Mouse (Mus musculus) MEL (cell line): ENCODE measurements around the gene Abca3. TPM values are rescaled to one million over a fixed set of nuclear protein-coding genes. Genes with fewer than 3 reads are reported as not detected.

Experiments
- DNase-seq: peaks from one replicate; pipeline ENCODE4 v3.0.0; 2011; ENCODE audit warnings: low read depth, low spot score
- H3K27ac ChIP-seq: 2 replicates; pipeline ENCODE4 v1.5.1; 2012; ENCODE audit warnings: low read depth, mild to moderate bottlenecking, control low read depth, low read length, moderate library complexity; ENCODE audit not compliant: control insufficient read depth
- H3K27me3 ChIP-seq, 2 experiments: fragments of 150-350 bp in 1 of 2; sonication (generic) in 1 of 2; 2 replicates each; pipeline ENCODE4 v1.6.1; 2012; ENCODE audit warnings: low read length in 2 of 2, mild to moderate bottlenecking in 2 of 2, improper control_type of control experiment in 1 of 2, moderate library complexity in 1 of 2; ENCODE audit not compliant: insufficient read depth in 2 of 2, control insufficient read depth in 1 of 2
- H3K36me3 ChIP-seq, 2 experiments: 2 replicates each; pipeline ENCODE4 v1.6.1; 2012 to 2014; ENCODE audit warnings: low read length in 2 of 2, improper control_type of control experiment in 1 of 2, inconsistent platforms in 1 of 2, mild to moderate bottlenecking in 1 of 2; ENCODE audit not compliant: insufficient read depth in 2 of 2, control insufficient read depth in 1 of 2
- H3K4me1 ChIP-seq, 2 experiments: fragments of 150-350 bp in 1 of 2; sonication (generic) in 1 of 2; 2 replicates each; pipeline ENCODE4 v1.6.1; 2012; ENCODE audit warnings: low read length in 2 of 2, improper control_type of control experiment in 1 of 2, mild to moderate bottlenecking in 1 of 2; ENCODE audit not compliant: insufficient read depth in 2 of 2, control insufficient read depth in 1 of 2
- H3K4me3 ChIP-seq, 2 experiments: fragments of 150-350 bp in 1 of 2; sonication (generic) in 1 of 2; 2 replicates each; pipeline ENCODE4 v1.5.1; 2012; ENCODE audit warnings: low read depth in 2 of 2, low read length in 2 of 2, mild to moderate bottlenecking in 2 of 2, moderate library complexity in 2 of 2, control low read depth in 1 of 2, improper control_type of control experiment in 1 of 2; ENCODE audit not compliant: control insufficient read depth in 1 of 2, insufficient read depth in 1 of 2
- H3K79me2 ChIP-seq: 2 replicates; pipeline ENCODE4 v1.6.1; 2012; ENCODE audit warnings: mild to moderate bottlenecking, low read length, moderate library complexity; ENCODE audit not compliant: control insufficient read depth, poor library complexity, insufficient read depth
- H3K9ac ChIP-seq: 2 replicates; pipeline ENCODE4 v1.6.1; 2012; ENCODE audit warnings: low read depth, mild to moderate bottlenecking, control low read depth, low read length, moderate library complexity; ENCODE audit not compliant: control insufficient read depth, poor library complexity, severe bottlenecking
- H3K9me3 ChIP-seq: fragments of 150-350 bp; sonication (generic); replicated peaks from 2 replicates; pipeline ENCODE4 v1.6.1; 2012; ENCODE audit warnings: mild to moderate bottlenecking, low read length, improper control_type of control experiment, moderate library complexity; ENCODE audit not compliant: insufficient read depth
- BHLHE40 ChIP-seq: IDR thresholded peaks from 2 replicates; pipeline ENCODE4 v1.6.1; 2012; ENCODE audit warnings: low read depth, mild to moderate bottlenecking, inconsistent platforms, low read length, improper control_type of control experiment, borderline replicate concordance
- CHD1 ChIP-seq: IDR thresholded peaks from 2 replicates; pipeline ENCODE4 v1.6.1; 2012; ENCODE audit warnings: low read depth, mild to moderate bottlenecking, inconsistent platforms, low read length, improper control_type of control experiment
- CTCF ChIP-seq, 3 experiments: IDR thresholded peaks in 2 of 3; conservative IDR thresholded peaks in 1 of 3; 2 replicates each; pipeline ENCODE4 v1.5.1; 2011 to 2012; ENCODE audit warnings: low read length in 3 of 3, low read depth in 2 of 3, mild to moderate bottlenecking in 2 of 3, improper control_type of control experiment in 1 of 3, inconsistent platforms in 1 of 3, mixed read lengths in 1 of 3, moderate library complexity in 1 of 3; ENCODE audit not compliant: control insufficient read depth in 1 of 3, insufficient read depth in 1 of 3, poor library complexity in 1 of 3, severe bottlenecking in 1 of 3
- EP300 ChIP-seq, 2 experiments: IDR thresholded peaks; 2 replicates each; pipeline ENCODE4 v1.6.1; 2011; ENCODE audit warnings: improper control_type of control experiment in 2 of 2, low read length in 2 of 2, low read depth in 1 of 2, mild to moderate bottlenecking in 1 of 2
- ETS1 ChIP-seq: IDR thresholded peaks from 2 replicates; pipeline ENCODE4 v1.6.1; 2012; ENCODE audit warnings: low read depth, mild to moderate bottlenecking, inconsistent platforms, low read length, improper control_type of control experiment, moderate library complexity
- GABPA ChIP-seq: IDR thresholded peaks from 2 replicates; pipeline ENCODE4 v1.6.1; 2012; ENCODE audit warnings: low read depth, mild to moderate bottlenecking, inconsistent platforms, low read length, improper control_type of control experiment, moderate library complexity
- MAX ChIP-seq: IDR thresholded peaks from 2 replicates; pipeline ENCODE4 v1.6.1; 2011; ENCODE audit warnings: low read length, improper control_type of control experiment
- MXI1 ChIP-seq: IDR thresholded peaks from 2 replicates; pipeline ENCODE4 v1.6.1; 2011; ENCODE audit warnings: mild to moderate bottlenecking, low read depth, low read length, improper control_type of control experiment
- MYC ChIP-seq: IDR thresholded peaks from 2 replicates; pipeline ENCODE4 v1.6.1; 2011; ENCODE audit warnings: low read depth, mild to moderate bottlenecking, low read length, improper control_type of control experiment, moderate library complexity
- NRF1 ChIP-seq: IDR thresholded peaks from 2 replicates; pipeline ENCODE4 v1.6.1; 2014; ENCODE audit warnings: low read depth, mild to moderate bottlenecking, inconsistent platforms, low read length, improper control_type of control experiment, moderate library complexity; ENCODE audit not compliant: poor library complexity, insufficient read depth, severe bottlenecking
- RAD21 ChIP-seq: IDR thresholded peaks from 2 replicates; pipeline ENCODE4 v1.6.1; 2011; ENCODE audit warnings: mild to moderate bottlenecking, low read depth, low read length, improper control_type of control experiment
- RCOR1 ChIP-seq: IDR thresholded peaks from 2 replicates; pipeline ENCODE4 v1.6.1; 2012; ENCODE audit warnings: low read depth, mild to moderate bottlenecking, inconsistent platforms, low read length, improper control_type of control experiment
- SMC3 ChIP-seq: IDR thresholded peaks from 2 replicates; pipeline ENCODE4 v1.6.1; 2011; ENCODE audit warnings: low read depth, low read length, improper control_type of control experiment
- TBP ChIP-seq: IDR thresholded peaks from 2 replicates; pipeline ENCODE4 v1.8.0; 2011; ENCODE audit warnings: low read depth, low read length, improper control_type of control experiment
- UBTF ChIP-seq: IDR thresholded peaks from 2 replicates; pipeline ENCODE4 v1.6.1; 2012; ENCODE audit warnings: low read depth, mild to moderate bottlenecking, inconsistent platforms, low read length, improper control_type of control experiment, moderate library complexity, borderline replicate concordance; ENCODE audit not compliant: insufficient read depth
- ZC3H11A ChIP-seq: IDR thresholded peaks from 2 replicates; pipeline ENCODE4 v1.6.1; 2012; ENCODE audit warnings: low read depth, mild to moderate bottlenecking, inconsistent platforms, low read length, improper control_type of control experiment
- ZKSCAN1 ChIP-seq: IDR thresholded peaks from 2 replicates; pipeline ENCODE4 v1.6.1; 2012; ENCODE audit warnings: low read depth, mild to moderate bottlenecking, inconsistent platforms, low read length, improper control_type of control experiment, moderate library complexity
- polyA plus RNA-seq, 2 experiments: library from polyadenylated mRNA; stranded (reverse) in 1 of 2; unstranded in 1 of 2; fragments of >175 nt in 1 of 2; fragments of >200 nt in 1 of 2; gene quantifications; 2 replicates each; pipeline versions ENCODE4 v1.2.1 to v1.2.4; 2012; ENCODE audit warnings: low replicate concordance in 2 of 2, low read depth in 1 of 2; ENCODE audit not compliant: insufficient read length in 2 of 2, insufficient read depth in 1 of 2, missing spikeins in 1 of 2
- total RNA-seq: library from RNA; depleted of rRNA; stranded (reverse); fragments of 300-350 nt; gene quantifications from 2 replicates; pipeline ENCODE4 v1.2.3, GENCODE M21; 2012

The Abca3 gene
- total and polyA plus RNA-seq, 3 experiments, result 32.4 to 37.1 (median 36.6) TPM

GRCm38 (mm10) chr17:24427170-24427557 is 75.4 kb downstream of the Abca3 start:
- Histone ChIP-seq H3K9me3 (no peaks in the 10 kb centered on the region), H3K9ac (peak overlapping the region; percentile 80), H3K4me1 (peaks cover 3 to 5% of the 10 kb centered on the region in 2 experiments; a peak in 2 of 4 replicates), H3K27ac (peak overlapping the region; percentile 52), H3K36me3 (peaks cover 6 to 12% of the 10 kb centered on the region in 2 experiments; a peak in 3 of 4 replicates), H3K79me2 (peaks cover 11% of the 10 kb centered on the region), H3K4me3 (peak overlapping the region; percentile 59 to 77), H3K27me3 (no peaks in the 10 kb centered on the region)
- DNase-seq, result peak; percentile 59
- TF ChIP-seq EP300 (IDR thresholded peaks at IDR 0.05; ENCODE audit: low read depth in 1 of 2, low read length in 2 of 2) (no peak), MAX (peak; percentile 70), GABPA (no peak), MXI1 (peak; percentile 78; the same call in 1 of the 2 replicates), ETS1 (no peak), MYC (peak; percentile 54; the same call in 1 of the 2 replicates), TBP (peak; percentile 8; the same call in 1 of the 2 replicates)

GRCm38 (mm10) chr17:24429201-24429983 is 77.6 kb downstream of the Abca3 start:
- Histone ChIP-seq H3K4me1 (peaks cover 3 to 5% of the 10 kb centered on the region in 2 experiments; a peak in 2 of 4 replicates), H3K4me3 (no peak overlapping the region), H3K9me3 (no peaks in the 10 kb centered on the region), H3K27me3 (no peaks in the 10 kb centered on the region), H3K9ac (no peak overlapping the region), H3K36me3 (peaks cover 4 to 6% of the 10 kb centered on the region in 2 experiments; a peak in 3 of 4 replicates), H3K79me2 (peaks cover 11% of the 10 kb centered on the region), H3K27ac (no peak overlapping the region)
- no peak for TF ChIP-seq ETS1
- no peak for TF ChIP-seq GABPA
- no peak for TF ChIP-seq RCOR1
- no peak for TF ChIP-seq BHLHE40
- TF ChIP-seq ZKSCAN1, result no peak
- no peak for TF ChIP-seq NRF1
- no peak for TF ChIP-seq CHD1
- DNase-seq, result no peak

GRCm38 (mm10) chr17:24437016-24437415 is 85.3 kb downstream of the Abca3 start:
- DNase-seq, result peak; percentile 70
- TF ChIP-seq CTCF (IDR thresholded peaks at IDR 0.05 in 2 of 3, conservative IDR thresholded peaks at IDR 0.05 in 1 of 3; ENCODE audit: control insufficient read depth in 1 of 3, insufficient read depth in 1 of 3, low read depth in 2 of 3, low read length in 3 of 3, poor library complexity in 1 of 3, severe bottlenecking in 1 of 3) (peak; percentile 40 to 84 (median 78); a peak in 5 of 6 replicates), SMC3 (peak; percentile 72), RAD21 (peak; percentile 76), ZC3H11A (peak; percentile 55), UBTF (no peak)
- H3K79me2 ChIP-seq, result no peaks in the 10 kb centered on the region

More at GRCm38 (mm10) chr17:24437016-24437415, 85.3 kb downstream of the Abca3 start:
- Histone ChIP-seq H3K4me3 (no peak overlapping the region), H3K27ac (no peak overlapping the region), H3K9ac (no peak overlapping the region), H3K9me3 (no peaks in the 10 kb centered on the region), H3K4me1 (no peaks in the 10 kb centered on the region), H3K36me3 (no peaks in the 10 kb centered on the region; a peak in 1 of 4 replicates), H3K27me3 (no peaks in the 10 kb centered on the region)
